ENCODE assay signal across 15 mouse cellular contexts in genomic region chr2:97097965-97098364, GRCm38 (mm10).
DNase-seq lines count a peak whose midpoint lies in the region; ATAC-seq and TF ChIP-seq lines count a peak whose summit lies in the region.
"Had no signal": no experiment of that assay in that cellular context is flagged by ENCODE, and none has a peak within 500 bp of the region (broad histone marks: within the 10 kb centered on the region; RNA-seq: fewer than 3 reads in every experiment).

No protein-coding gene starts in this region.

- 0 out of 2 replicates have a peak overlapping the region, but pooled peaks have one; percentile 3 for H3K27ac ChIP-seq in forebrain, embryonic 13.5 days
- H3K27ac ChIP-seq in forebrain, embryonic 10.5 days = no peak overlapping the region
- H3K27ac ChIP-seq in midbrain, embryonic 14.5 days (replicated peaks; ENCODE audit: low read depth, low read length) = no peak overlapping the region
- H3K27ac ChIP-seq in midbrain, embryonic 11.5 days (ENCODE audit: low read depth, low read length) = no peak overlapping the region
- H3K27ac ChIP-seq in forebrain, postnatal 0 days (ENCODE audit: low read depth, low read length) = no peak overlapping the region
- H3K27ac ChIP-seq: embryonic facial prominence, embryonic 12.5 days; limb, embryonic 15.5 days had no signal

- H3K4me1 ChIP-seq in forebrain, embryonic 13.5 days = no peaks in the 10 kb centered on the region
- H3K4me1 ChIP-seq in forebrain, embryonic 10.5 days = peaks cover 3% of the 10 kb centered on the region; the same call in 1 of the 2 replicates
- no peaks in the 10 kb centered on the region for H3K4me1 ChIP-seq in midbrain, embryonic 14.5 days (ENCODE audit: control insufficient read depth, insufficient read depth, low read length)
- H3K4me1 ChIP-seq in midbrain, embryonic 11.5 days (ENCODE audit: control insufficient read depth, insufficient read depth, low read length) = no peaks in the 10 kb centered on the region
- no peaks in the 10 kb centered on the region for H3K4me1 ChIP-seq in forebrain, postnatal 0 days (ENCODE audit: insufficient read depth)
- H3K4me1 ChIP-seq: embryonic facial prominence, embryonic 12.5 days; heart, embryonic 12.5 days; limb, embryonic 15.5 days had no signal

- ATAC-seq in forebrain, embryonic 13.5 days = peak; percentile 41; the same call in 1 of the 2 replicates
- ATAC-seq in midbrain, embryonic 14.5 days (ENCODE audit: low FRiP score, low TSS enrichment) = no peak
- ATAC-seq in midbrain, embryonic 11.5 days (ENCODE audit: low FRiP score) = no peak
- 0 out of 2 replicates have a peak, but pooled peaks have one; percentile 32 for ATAC-seq in forebrain, postnatal 0 days

- DNase-seq in forebrain, embryonic 10.5 days (ENCODE audit: extremely low spot score, low spot score) = no peak
- peak; percentile 13 for DNase-seq in midbrain, embryonic 14.5 days
- DNase-seq in midbrain, embryonic 11.5 days (ENCODE audit: low spot score, missing footprints) = no peak
- DNase-seq in forebrain, postnatal 0 days = peak; percentile 23
- no peak for DNase-seq in gastrocnemius, postnatal 10 days
- DNase-seq in adrenal gland, postnatal 4 days (ENCODE audit: low spot score in 2 of 2) = no peak
- DNase-seq: adrenal gland, postnatal 14 days; kidney, adult 9 months; kidney, postnatal 36 days; retina, postnatal 1 day had no signal

- H3K4me2 ChIP-seq in forebrain, embryonic 13.5 days = no peak overlapping the region
- H3K4me2 ChIP-seq in midbrain, embryonic 14.5 days (ENCODE audit: low read length) = no peak overlapping the region
- H3K4me2 ChIP-seq in midbrain, embryonic 11.5 days = no peak overlapping the region
- no peak overlapping the region for H3K4me2 ChIP-seq in forebrain, postnatal 0 days (ENCODE audit: low read depth)
- H3K4me2 ChIP-seq: embryonic facial prominence, embryonic 12.5 days; heart, embryonic 12.5 days; limb, embryonic 15.5 days had no signal

- no peak for TF ChIP-seq CTCF in forebrain, postnatal 0 days (IDR thresholded peaks at IDR 0.05; ENCODE audit: low read depth)

- no peaks in the 10 kb centered on the region for H3K27me3 ChIP-seq in forebrain, embryonic 13.5 days
- no peaks in the 10 kb centered on the region for H3K27me3 ChIP-seq in forebrain, embryonic 10.5 days (ENCODE audit: poor library complexity, severe bottlenecking)
- H3K27me3 ChIP-seq in midbrain, embryonic 14.5 days (ENCODE audit: control insufficient read depth, insufficient read depth, low read length) = no peaks in the 10 kb centered on the region
- no peaks in the 10 kb centered on the region for H3K27me3 ChIP-seq in midbrain, embryonic 11.5 days (ENCODE audit: control insufficient read depth, insufficient read depth, low read length)
- no peaks in the 10 kb centered on the region for H3K27me3 ChIP-seq in forebrain, postnatal 0 days (ENCODE audit: insufficient read depth, low read length)
- H3K27me3 ChIP-seq: embryonic facial prominence, embryonic 12.5 days; heart, embryonic 12.5 days; limb, embryonic 15.5 days had no signal

- whole genome bisulfite sequencing in forebrain, embryonic 13.5 days = 29% methylated on average over 3 of the region's 3 CpGs
- WGBS in forebrain, embryonic 10.5 days = 59% methylated on average over 3 of the region's 3 CpGs
- WGBS in midbrain, embryonic 14.5 days = 47% methylated on average over 3 of the region's 3 CpGs
- WGBS in midbrain, embryonic 11.5 days = 59% methylated on average over 3 of the region's 3 CpGs
- 19% methylated on average over 3 of the region's 3 CpGs for WGBS in forebrain, postnatal 0 days

- no peak overlapping the region for H3K4me3 ChIP-seq in forebrain, embryonic 13.5 days
- H3K4me3 ChIP-seq in forebrain, embryonic 10.5 days = no peak overlapping the region
- no peak overlapping the region for H3K4me3 ChIP-seq in midbrain, embryonic 14.5 days (replicated peaks; ENCODE audit: low read depth, low read length)
- no peak overlapping the region for H3K4me3 ChIP-seq in midbrain, embryonic 11.5 days (ENCODE audit: low read depth, low read length)
- no peak overlapping the region for H3K4me3 ChIP-seq in forebrain, postnatal 0 days (ENCODE audit: low read depth, low read length)
- H3K4me3 ChIP-seq: embryonic facial prominence, embryonic 12.5 days; heart, embryonic 12.5 days; limb, embryonic 15.5 days; myocyte had no signal

- H3K36me3 ChIP-seq in forebrain, embryonic 13.5 days (ENCODE audit: poor library complexity, severe bottlenecking) = no peaks in the 10 kb centered on the region
- no peaks in the 10 kb centered on the region for H3K36me3 ChIP-seq in forebrain, embryonic 10.5 days (replicated peaks)
- H3K36me3 ChIP-seq in midbrain, embryonic 14.5 days (ENCODE audit: control insufficient read depth, insufficient read depth, low read length) = no peaks in the 10 kb centered on the region
- no peaks in the 10 kb centered on the region for H3K36me3 ChIP-seq in midbrain, embryonic 11.5 days (ENCODE audit: control insufficient read depth, insufficient read depth, low read length)
- no peaks in the 10 kb centered on the region for H3K36me3 ChIP-seq in forebrain, postnatal 0 days (ENCODE audit: insufficient read depth)
- H3K36me3 ChIP-seq: embryonic facial prominence, embryonic 12.5 days; heart, embryonic 12.5 days; limb, embryonic 15.5 days had no signal

- H3K9me3 ChIP-seq in forebrain, embryonic 13.5 days (replicated peaks) = no peaks in the 10 kb centered on the region
- H3K9me3 ChIP-seq in forebrain, embryonic 10.5 days = no peaks in the 10 kb centered on the region
- no peaks in the 10 kb centered on the region for H3K9me3 ChIP-seq in midbrain, embryonic 14.5 days (ENCODE audit: control insufficient read depth, low read length)
- H3K9me3 ChIP-seq in midbrain, embryonic 11.5 days (ENCODE audit: control insufficient read depth, low read length) = no peaks in the 10 kb centered on the region
- H3K9me3 ChIP-seq in forebrain, postnatal 0 days (ENCODE audit: low read length) = no peaks in the 10 kb centered on the region
- H3K9me3 ChIP-seq: embryonic facial prominence, embryonic 12.5 days; heart, embryonic 12.5 days; limb, embryonic 15.5 days had no signal

- no peak overlapping the region for H3K9ac ChIP-seq in forebrain, embryonic 13.5 days
- H3K9ac ChIP-seq in midbrain, embryonic 14.5 days (replicated peaks; ENCODE audit: low read length) = no peak overlapping the region
- no peak overlapping the region for H3K9ac ChIP-seq in midbrain, embryonic 11.5 days (ENCODE audit: low read length)
- no peak overlapping the region for H3K9ac ChIP-seq in forebrain, postnatal 0 days
- H3K9ac ChIP-seq: embryonic facial prominence, embryonic 12.5 days; heart, embryonic 12.5 days; limb, embryonic 15.5 days had no signal

Comparison
In these comparisons a context has a peak if more than half of its experiments do, and no peak if none do; other contexts are left out.
1. DNase-seq: peak in midbrain, embryonic 14.5 days (single experiment) and forebrain, postnatal 0 days (single experiment); none in forebrain, embryonic 10.5 days (single experiment), midbrain, embryonic 11.5 days (single experiment), gastrocnemius, postnatal 10 days (single experiment) and adrenal gland, postnatal 4 days (0 of 2).
2. ATAC-seq: peak in forebrain, embryonic 13.5 days (single experiment) and forebrain, postnatal 0 days (single experiment); none in midbrain, embryonic 14.5 days (single experiment) and midbrain, embryonic 11.5 days (single experiment).